Mouse (Mus musculus) stomach, postnatal 0 days (tissue): ENCODE measurements around the gene Satb2. TPM values are rescaled to one million over a fixed set of nuclear protein-coding genes. Genes with fewer than 3 reads are reported as not detected.

Source experiments
- ATAC-seq: fragments of 200-750 bp; cut with Nextera tagmentation; 2 replicates; pipeline ENCODE4 v1.8.0; 2017; ENCODE audit not compliant: low FRiP score, low TSS enrichment
- DNase-seq: peaks from one replicate; pipeline ENCODE4 v3.0.0-alpha.2; 2016; ENCODE audit warnings: low spot score
- H3K27ac ChIP-seq: fragments of 300-500 bp; sonication (generic); replicated peaks from 2 replicates; pipeline ENCODE4 v1.5.1; 2014; ENCODE audit warnings: mild to moderate bottlenecking, control low read depth
- H3K27me3 ChIP-seq: fragments of 300-500 bp; sonication (generic); 2 replicates; pipeline ENCODE4 v1.6.1; 2014; ENCODE audit warnings: low read length; ENCODE audit not compliant: control insufficient read depth, insufficient read depth
- H3K36me3 ChIP-seq: fragments of 300-500 bp; sonication (generic); 2 replicates; pipeline ENCODE4 v1.6.1; 2014; ENCODE audit warnings: low read length, mixed read lengths; ENCODE audit not compliant: control insufficient read depth, insufficient read depth
- H3K4me1 ChIP-seq: fragments of 300-500 bp; sonication (generic); replicated peaks from 2 replicates; pipeline ENCODE4 v1.6.1; 2014; ENCODE audit warnings: antibody characterized with exemption; ENCODE audit not compliant: control insufficient read depth, insufficient read depth
- H3K4me2 ChIP-seq: fragments of 300-500 bp; sonication (generic); replicated peaks from 2 replicates; pipeline ENCODE4 v1.6.1; 2014; ENCODE audit warnings: low read depth, mild to moderate bottlenecking, control low read depth, moderate library complexity
- H3K4me3 ChIP-seq: fragments of 300-500 bp; sonication (generic); 2 replicates; pipeline ENCODE4 v1.5.1; 2014; ENCODE audit warnings: low read depth, low read length, control low read depth
- H3K9ac ChIP-seq: fragments of 300-500 bp; sonication (generic); 2 replicates; pipeline ENCODE4 v1.6.1; 2014; ENCODE audit warnings: mild to moderate bottlenecking, low read length, control low read depth, mixed read lengths
- H3K9me3 ChIP-seq: fragments of 300-500 bp; sonication (generic); 2 replicates; pipeline ENCODE4 v1.6.1; 2016; ENCODE audit warnings: low read length; ENCODE audit not compliant: control insufficient read depth
- CTCF ChIP-seq: IDR thresholded peaks from 2 replicates; pipeline ENCODE4 v1.5.1; 2016; ENCODE audit warnings: antibody characterized with exemption, low read depth, mild to moderate bottlenecking, moderate library complexity
- EP300 ChIP-seq: optimal IDR thresholded peaks from 2 replicates; pipeline ENCODE3; 2016; ENCODE audit warnings: antibody characterized with exemption
- WGBS: fragments of 180-500 bp; shearing (Covaris S2); extraction: QIAGEN DNeasy Blood & Tissue Kit; methylation state at CpG from one replicate; pipeline ENCODE4 v1.1.7; 2014; 5-methylcytosine and 5-hydroxymethylcytosine counted together
- polyA plus RNA-seq: library from polyadenylated mRNA; unstranded; fragments of >200 nt; fragmentation: Nextera tagmentation; extraction: Ambion mirVana; gene quantifications from 2 replicates; pipeline ENCODE4 v1.2.1, GENCODE M21; 2015

Gene Satb2
- polyA plus RNA-seq, 1 experiment from 2014 or later = 0.17 TPM

GRCm38 (mm10) chr1:56991613-56992012, 13.2 kb upstream of the Satb2 start:
- H3K27ac ChIP-seq = no peak overlapping the region
- 57% methylated on average over 4 of the region's 4 CpGs for WGBS
- H3K4me3 ChIP-seq = no peak overlapping the region
- ATAC-seq (no peak), DNase-seq (peak; percentile 19)
- no peak overlapping the region for H3K4me2 ChIP-seq
- no peaks in the 10 kb centered on the region for H3K4me1 ChIP-seq
- H3K9ac ChIP-seq = no peak overlapping the region
- no peaks in the 10 kb centered on the region for H3K36me3 ChIP-seq
- H3K27me3 ChIP-seq = no peaks in the 10 kb centered on the region
- no peaks in the 10 kb centered on the region for H3K9me3 ChIP-seq
- TF ChIP-seq CTCF = peak; percentile 56
- TF ChIP-seq EP300 = no peak

- Histone ChIP-seq H3K9ac (no peak overlapping the region), H3K4me3 (no peak overlapping the region), H3K27ac (no peak overlapping the region), H3K36me3 (no peaks in the 10 kb centered on the region), H3K9me3 (no peaks in the 10 kb centered on the region), H3K27me3 (peaks cover 24% of the 10 kb centered on the region), H3K4me2 (no peak overlapping the region), H3K4me1 (no peaks in the 10 kb centered on the region)
- DNase-seq = no peak
- ATAC-seq = no peak
- TF ChIP-seq CTCF = no peak
- TF ChIP-seq EP300 = no peak
- 18% methylated on average over 14 of the region's 14 CpGs for WGBS
These were observed 6.0 kb upstream of the Satb2 start for GRCm38 (mm10) chr1:56984483-56984810.

GRCm38 (mm10) chr1:56983771-56984482, 5.5 kb upstream of the Satb2 start:
- Histone ChIP-seq H3K4me1 (no peaks in the 10 kb centered on the region), H3K9me3 (no peaks in the 10 kb centered on the region), H3K27me3 (peaks cover 24% of the 10 kb centered on the region), H3K4me3 (no peak overlapping the region), H3K4me2 (no peak overlapping the region), H3K27ac (no peak overlapping the region), H3K36me3 (no peaks in the 10 kb centered on the region), H3K9ac (no peak overlapping the region)
- WGBS = 7% methylated on average over 25 of the region's 25 CpGs
- ATAC-seq (no peak), DNase-seq (no peak)
- TF ChIP-seq CTCF (peak; percentile 28), EP300 (no peak)

- no peaks in the 10 kb centered on the region for H3K4me1 ChIP-seq
- peaks cover 24% of the 10 kb centered on the region for H3K27me3 ChIP-seq
- no peaks in the 10 kb centered on the region for H3K36me3 ChIP-seq
- no peak overlapping the region for H3K4me3 ChIP-seq
- no peaks in the 10 kb centered on the region for H3K9me3 ChIP-seq
- no peak for DNase-seq
- TF ChIP-seq CTCF (no peak), EP300 (no peak)
- H3K4me2 ChIP-seq = no peak overlapping the region
- no peak overlapping the region for H3K27ac ChIP-seq
- H3K9ac ChIP-seq = no peak overlapping the region
- 8% methylated on average over 8 of the region's 8 CpGs for WGBS
- ATAC-seq = no peak
These were observed 4.7 kb upstream of the Satb2 start for GRCm38 (mm10) chr1:56983100-56983590.

GRCm38 (mm10) chr1:56982631-56983030, 4.2 kb upstream of the Satb2 start:
- Histone ChIP-seq H3K4me1 (no peaks in the 10 kb centered on the region), H3K4me2 (no peak overlapping the region), H3K27me3 (peaks cover 24% of the 10 kb centered on the region), H3K27ac (no peak overlapping the region), H3K4me3 (no peak overlapping the region), H3K9ac (no peak overlapping the region), H3K9me3 (no peaks in the 10 kb centered on the region), H3K36me3 (no peaks in the 10 kb centered on the region)
- WGBS = 5% methylated on average over 8 of the region's 8 CpGs
- ATAC-seq (no peak), DNase-seq (no peak)
- no peak for TF ChIP-seq EP300

- DNase-seq = no peak
- no peak overlapping the region for H3K4me2 ChIP-seq
- no peaks in the 10 kb centered on the region for H3K36me3 ChIP-seq
- H3K9me3 ChIP-seq = no peaks in the 10 kb centered on the region
- no peak overlapping the region for H3K27ac ChIP-seq
- no peak for TF ChIP-seq EP300
- no peak for TF ChIP-seq CTCF
- no peak for ATAC-seq
- H3K4me1 ChIP-seq = no peaks in the 10 kb centered on the region
- 5% methylated on average over 11 of the region's 11 CpGs for WGBS
- no peak overlapping the region for H3K9ac ChIP-seq
- H3K27me3 ChIP-seq = peaks cover 28% of the 10 kb centered on the region
- no peak overlapping the region for H3K4me3 ChIP-seq
These were observed 3.6 kb upstream of the Satb2 start for GRCm38 (mm10) chr1:56981947-56982555.
